Mouse (Mus musculus) thymus, postnatal 0 days (tissue): Measurements from ENCODE around the gene Pqlc2. TPM values are rescaled to one million over a fixed set of nuclear protein-coding genes. Genes with fewer than 3 reads are reported as not detected.

Source experiments
- DNase-seq: peaks from one replicate; pipeline ENCODE4 v3.0.0-alpha.2; 2015; ENCODE audit warnings: low spot score
- polyA plus RNA-seq: library from polyadenylated mRNA; unstranded; fragments of >200 nt; fragmentation: Nextera tagmentation; extraction: Ambion mirVana; gene quantifications from 2 replicates; pipeline ENCODE4 v1.2.1, GENCODE M21; 2015

The Pqlc2 gene
- 13.5 and 14.5 TPM in 2 replicates for polyA plus RNA-seq

GRCm38 (mm10) chr4:139310171-139310898, at the start of gene Pqlc2, which contains the start of gene Akr7a5:
Gene Pqlc2 (minus strand): TSS chr4:139310708.
Gene Akr7a5 (plus strand): TSS chr4:139310744.
- DNase-seq: peak; percentile 95

- DNase-seq: no peak
Measured at GRCm38 (mm10) chr4:139357211-139357610, 46.7 kb upstream of the Pqlc2 start.

- DNase-seq: no peak
Measured at GRCm38 (mm10) chr4:139352832-139353231, 42.3 kb upstream of the Pqlc2 start.

- peak; percentile 85 for DNase-seq
Measured at GRCm38 (mm10) chr4:139351931-139352711, 41.6 kb upstream of the Pqlc2 start, which contains the start of the genes Mrto4, Emc1 and Ubr4. Gene Mrto4 (minus strand): TSS chr4:139352576. Gene Emc1 (plus strand): TSS chr4:139352587. Gene Ubr4 (plus strand): TSS chr4:139352609.

- no peak for DNase-seq
Measured at GRCm38 (mm10) chr4:139345416-139346019, 35.0 kb upstream of the Pqlc2 start.

- DNase-seq: no peak
Measured at GRCm38 (mm10) chr4:139343718-139344117, 33.2 kb upstream of the Pqlc2 start.

- no peak for DNase-seq
Measured at GRCm38 (mm10) chr4:139341556-139342233, 31.2 kb upstream of the Pqlc2 start.

- DNase-seq: no peak
Measured at GRCm38 (mm10) chr4:139340835-139341234, 30.3 kb upstream of the Pqlc2 start.

GRCm38 (mm10) chr4:139338145-139338544, 27.6 kb upstream of the Pqlc2 start:
- DNase-seq: no peak

GRCm38 (mm10) chr4:139336822-139337483, 26.4 kb upstream of the Pqlc2 start:
- peak; percentile 91 for DNase-seq

- no peak for DNase-seq
Measured at GRCm38 (mm10) chr4:139335507-139335906, 25.0 kb upstream of the Pqlc2 start.

- no peak for DNase-seq
Measured at GRCm38 (mm10) chr4:139334631-139335295, 24.3 kb upstream of the Pqlc2 start.

- DNase-seq: peak; percentile 94
Measured at GRCm38 (mm10) chr4:139330605-139331004, 20.1 kb upstream of the Pqlc2 start.

- DNase-seq: peak; percentile 15
Measured at GRCm38 (mm10) chr4:139319740-139320139, 9.2 kb upstream of the Pqlc2 start.

- no peak for DNase-seq
Measured at GRCm38 (mm10) chr4:139318449-139318848, 7.9 kb upstream of the Pqlc2 start.

- DNase-seq: peak; percentile 66
Measured at GRCm38 (mm10) chr4:139312632-139313031, 2.1 kb upstream of the Pqlc2 start.

- no peak for DNase-seq
Measured at GRCm38 (mm10) chr4:139311707-139312106, 1.2 kb upstream of the Pqlc2 start.

GRCm38 (mm10) chr4:139310899-139311701, 592 bp upstream of the Pqlc2 start:
- peak; percentile 33 for DNase-seq

GRCm38 (mm10) chr4:139309651-139310050, 857 bp downstream of the Pqlc2 start:
- no peak for DNase-seq
